Mouse (Mus musculus): Measurements from ENCODE around the gene Lmln. TPM values are rescaled to one million over a fixed set of nuclear protein-coding genes. Genes with fewer than 3 reads are reported as not detected.
A peak's percentile ranks its signal among the peaks of the same experiment; 100 is the strongest.
"Not testable (repeated sequence)": the region's sequence is repeated elsewhere in the genome, so short reads cannot be mapped to it uniquely, and the experiment has no call there.

The Lmln gene
- polyA plus RNA-seq, 1 experiment from 2014 or later = 4.5 TPM

- ATAC-seq = no peak
- WGBS = 95% methylated on average over 2 of the region's 2 CpGs
- no peak overlapping the region for H3K4me2 ChIP-seq (ENCODE audit: low read length)
- H3K27me3 ChIP-seq (replicated peaks; ENCODE audit: control insufficient read depth, insufficient read depth, low read length) = no peaks in the 10 kb centered on the region
- H3K9ac ChIP-seq (replicated peaks; ENCODE audit: low read depth, low read length) = no peak overlapping the region
- no peaks in the 10 kb centered on the region for H3K9me3 ChIP-seq (ENCODE audit: control insufficient read depth, low read length)
- no peak overlapping the region for H3K4me3 ChIP-seq (replicated peaks; ENCODE audit: low read length)
- no peaks in the 10 kb centered on the region for H3K36me3 ChIP-seq (ENCODE audit: control insufficient read depth, insufficient read depth)
- no peak overlapping the region for H3K27ac ChIP-seq (ENCODE audit: low read length)
- peaks cover 2% of the 10 kb centered on the region; the same call in 1 of the 2 replicates for H3K4me1 ChIP-seq (replicated peaks; ENCODE audit: control insufficient read depth, insufficient read depth, low read length)
Observed at GRCm38 (mm10) chr16:33159363-33159762, 97.0 kb downstream of the Lmln start.

- ATAC-seq = no peak
- 72% methylated on average over 13 of the region's 13 CpGs for WGBS
Observed at GRCm38 (mm10) chr16:33163330-33164090, 101.2 kb downstream of the Lmln start.

DNA sequence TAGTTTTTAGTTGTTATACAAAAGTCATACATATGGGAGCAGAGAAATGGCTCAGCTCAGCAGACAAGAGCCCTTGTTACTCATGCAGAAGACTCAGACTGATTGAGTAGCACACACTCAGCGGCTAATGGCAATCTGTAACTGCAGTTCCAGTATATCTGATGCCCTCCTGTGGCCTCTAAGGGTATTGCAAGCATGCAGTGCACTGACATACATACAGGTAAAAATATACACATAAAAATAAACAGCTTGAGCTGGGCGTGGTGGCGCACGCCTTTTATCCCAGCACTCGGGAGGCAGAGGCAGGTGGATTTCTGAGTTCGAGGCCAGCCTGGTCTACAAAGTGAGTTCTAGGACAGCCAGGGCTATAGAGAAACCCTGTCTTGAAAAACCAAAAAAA lies 104.0 kb downstream of the Lmln start:
- not testable (repeated sequence) for H3K9me3 ChIP-seq (ENCODE audit: control insufficient read depth, low read length); H3K27ac ChIP-seq (ENCODE audit: low read length); H3K9ac ChIP-seq (replicated peaks; ENCODE audit: low read depth, low read length); H3K27me3 ChIP-seq (replicated peaks; ENCODE audit: control insufficient read depth, insufficient read depth, low read length); H3K4me3 ChIP-seq (replicated peaks; ENCODE audit: low read length); H3K4me2 ChIP-seq (ENCODE audit: low read length); ATAC-seq; H3K36me3 ChIP-seq (ENCODE audit: control insufficient read depth, insufficient read depth); H3K4me1 ChIP-seq (replicated peaks; ENCODE audit: control insufficient read depth, insufficient read depth, low read length)
- 70% methylated on average over 6 of the region's 6 CpGs for WGBS

More at GRCm38 (mm10) chr16:33163330-33164090, 101.2 kb downstream of the Lmln start:
- Histone ChIP-seq H3K4me2 (ENCODE audit: low read length) (no peak overlapping the region), H3K27me3 (replicated peaks; ENCODE audit: control insufficient read depth, insufficient read depth, low read length) (no peaks in the 10 kb centered on the region), H3K36me3 (ENCODE audit: control insufficient read depth, insufficient read depth) (no peaks in the 10 kb centered on the region), H3K4me1 (replicated peaks; ENCODE audit: control insufficient read depth, insufficient read depth, low read length) (peaks cover under 1% of the 10 kb centered on the region; the same call in 1 of the 2 replicates), H3K9ac (replicated peaks; ENCODE audit: low read depth, low read length) (no peak overlapping the region), H3K4me3 (replicated peaks; ENCODE audit: low read length) (no peak overlapping the region), H3K9me3 (ENCODE audit: control insufficient read depth, low read length) (0 out of 2 replicates have a peak, but pooled peaks cover 2% of the 10 kb centered on the region), H3K27ac (ENCODE audit: low read length) (no peak overlapping the region)

GRCm38 (mm10) chr16:33167537-33167936 lies 105.2 kb downstream of the Lmln start:
- Histone ChIP-seq H3K27me3 (replicated peaks; ENCODE audit: control insufficient read depth, insufficient read depth, low read length) (no peaks in the 10 kb centered on the region), H3K36me3 (ENCODE audit: control insufficient read depth, insufficient read depth) (no peaks in the 10 kb centered on the region), H3K4me1 (replicated peaks; ENCODE audit: control insufficient read depth, insufficient read depth, low read length) (no peaks in the 10 kb centered on the region), H3K27ac (ENCODE audit: low read length) (no peak overlapping the region), H3K9me3 (ENCODE audit: control insufficient read depth, low read length) (0 out of 2 replicates have a peak, but pooled peaks cover 2% of the 10 kb centered on the region), H3K4me3 (replicated peaks; ENCODE audit: low read length) (no peak overlapping the region), H3K9ac (replicated peaks; ENCODE audit: low read depth, low read length) (no peak overlapping the region), H3K4me2 (ENCODE audit: low read length) (no peak overlapping the region)
- WGBS = 44% methylated on average over 5 of the region's 5 CpGs
- ATAC-seq = no peak

GRCm38 (mm10) chr16:33169471-33170034 lies 107.2 kb downstream of the Lmln start:
- no peaks in the 10 kb centered on the region for H3K4me1 ChIP-seq (replicated peaks; ENCODE audit: control insufficient read depth, insufficient read depth, low read length)
- H3K4me2 ChIP-seq (ENCODE audit: low read length) = no peak overlapping the region
- H3K27ac ChIP-seq (ENCODE audit: low read length) = no peak overlapping the region
- no peak overlapping the region for H3K4me3 ChIP-seq (replicated peaks; ENCODE audit: low read length)
- no peaks in the 10 kb centered on the region for H3K36me3 ChIP-seq (ENCODE audit: control insufficient read depth, insufficient read depth)
- H3K9ac ChIP-seq (replicated peaks; ENCODE audit: low read depth, low read length) = no peak overlapping the region
- no peaks in the 10 kb centered on the region for H3K27me3 ChIP-seq (replicated peaks; ENCODE audit: control insufficient read depth, insufficient read depth, low read length)
- no peak for ATAC-seq
- H3K9me3 ChIP-seq (ENCODE audit: control insufficient read depth, low read length) = 0 out of 2 replicates have a peak, but pooled peaks cover 2% of the 10 kb centered on the region
- whole genome bisulfite sequencing = 62% methylated on average over 8 of the region's 8 CpGs

DNA sequence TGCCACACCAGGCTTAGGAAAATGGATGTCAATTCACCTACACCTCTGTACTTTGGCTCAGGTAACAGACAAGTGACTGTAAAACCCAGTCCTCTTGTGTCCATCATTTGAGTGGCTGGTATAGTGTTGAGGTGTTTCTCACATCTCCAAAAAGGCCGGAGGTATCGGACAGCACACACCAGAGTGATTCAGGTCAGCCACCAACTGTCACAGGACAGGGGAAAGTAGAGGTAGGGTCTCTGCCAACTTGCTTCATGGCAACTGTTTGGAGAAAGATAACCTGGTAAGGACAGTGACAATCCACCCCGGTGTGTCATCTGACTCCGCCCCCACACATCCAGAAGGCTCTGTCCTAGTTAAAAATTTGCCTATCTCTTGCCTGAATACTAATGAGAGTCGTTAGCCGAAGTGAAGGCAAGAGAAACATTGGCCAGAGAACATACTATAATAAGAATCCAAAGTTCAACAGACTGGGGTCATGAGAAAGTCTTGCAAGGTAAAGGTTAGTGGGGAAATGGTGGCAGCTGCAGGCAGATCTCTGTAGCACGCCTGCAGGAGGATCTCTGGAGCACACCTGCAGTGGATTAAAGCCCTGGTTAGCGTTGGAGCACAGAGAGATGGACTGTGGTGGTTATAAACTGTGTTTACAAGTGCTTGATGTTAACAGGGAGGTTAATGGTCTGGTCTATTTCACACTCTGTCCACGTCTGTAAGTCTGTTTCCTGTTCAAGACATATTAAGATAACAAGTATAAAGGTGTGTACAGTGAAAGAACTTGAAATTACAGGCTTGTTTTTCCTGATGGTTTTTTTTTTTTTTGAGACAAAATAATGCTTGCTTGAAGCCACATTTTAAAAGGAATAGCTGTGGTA lies 108.6 kb downstream of the Lmln start:
- H3K9ac ChIP-seq (replicated peaks; ENCODE audit: low read depth, low read length) = no peak overlapping the region
- ATAC-seq = no peak
- no peak overlapping the region for H3K4me3 ChIP-seq (replicated peaks; ENCODE audit: low read length)
- H3K9me3 ChIP-seq (ENCODE audit: control insufficient read depth, low read length) = no peaks in the 10 kb centered on the region
- no peaks in the 10 kb centered on the region for H3K36me3 ChIP-seq (ENCODE audit: control insufficient read depth, insufficient read depth)
- H3K27me3 ChIP-seq (replicated peaks; ENCODE audit: control insufficient read depth, insufficient read depth, low read length) = no peaks in the 10 kb centered on the region
- H3K4me2 ChIP-seq (ENCODE audit: low read length) = no peak overlapping the region
- no peak overlapping the region for H3K27ac ChIP-seq (ENCODE audit: low read length)
- WGBS = 73% methylated on average over 9 of the region's 9 CpGs
- no peaks in the 10 kb centered on the region for H3K4me1 ChIP-seq (replicated peaks; ENCODE audit: control insufficient read depth, insufficient read depth, low read length)

- Histone ChIP-seq H3K36me3 (ENCODE audit: control insufficient read depth, insufficient read depth) (no peaks in the 10 kb centered on the region), H3K27ac (ENCODE audit: low read length) (no peak overlapping the region), H3K4me1 (replicated peaks; ENCODE audit: control insufficient read depth, insufficient read depth, low read length) (no peaks in the 10 kb centered on the region), H3K9ac (replicated peaks; ENCODE audit: low read depth, low read length) (no peak overlapping the region), H3K4me3 (replicated peaks; ENCODE audit: low read length) (no peak overlapping the region), H3K9me3 (ENCODE audit: control insufficient read depth, low read length) (no peaks in the 10 kb centered on the region), H3K4me2 (ENCODE audit: low read length) (no peak overlapping the region), H3K27me3 (replicated peaks; ENCODE audit: control insufficient read depth, insufficient read depth, low read length) (no peaks in the 10 kb centered on the region)
- WGBS = 73% methylated on average over 6 of the region's 6 CpGs
- 0 out of 2 replicates have a peak, but pooled peaks have one; percentile 50 for ATAC-seq
Observed at GRCm38 (mm10) chr16:33171800-33172199, 109.5 kb downstream of the Lmln start.

DNA sequence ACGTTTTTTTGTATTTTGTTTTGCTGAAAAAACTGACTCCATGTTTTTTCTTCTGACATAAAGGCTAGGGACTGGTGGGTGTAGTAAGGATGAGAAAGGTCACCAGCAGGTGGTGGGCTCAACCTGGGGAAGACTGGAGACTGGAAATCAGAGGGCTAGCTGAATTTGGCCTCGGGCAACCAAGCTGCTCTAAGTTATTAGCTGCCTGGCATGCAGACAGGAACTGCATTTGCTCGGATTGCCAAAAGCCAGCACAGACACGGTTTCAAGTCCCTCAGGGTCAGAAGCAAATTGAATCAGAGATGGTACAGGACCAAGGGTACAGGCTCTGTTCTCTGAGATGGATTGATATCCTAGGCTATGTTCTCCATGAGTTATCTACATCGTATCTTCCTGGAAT lies 110.8 kb downstream of the Lmln start:
- Histone ChIP-seq H3K27ac (ENCODE audit: low read length) (no peak overlapping the region), H3K27me3 (replicated peaks; ENCODE audit: control insufficient read depth, insufficient read depth, low read length) (no peaks in the 10 kb centered on the region), H3K4me1 (replicated peaks; ENCODE audit: control insufficient read depth, insufficient read depth, low read length) (peaks cover under 1% of the 10 kb centered on the region; the same call in 1 of the 2 replicates), H3K4me3 (replicated peaks; ENCODE audit: low read length) (no peak overlapping the region), H3K36me3 (ENCODE audit: control insufficient read depth, insufficient read depth) (no peaks in the 10 kb centered on the region), H3K9ac (replicated peaks; ENCODE audit: low read depth, low read length) (no peak overlapping the region), H3K4me2 (ENCODE audit: low read length) (no peak overlapping the region), H3K9me3 (ENCODE audit: control insufficient read depth, low read length) (no peaks in the 10 kb centered on the region)
- no peak for ATAC-seq
- 78% methylated on average over 5 of the region's 5 CpGs for WGBS

GRCm38 (mm10) chr16:33174695-33175094 lies 112.4 kb downstream of the Lmln start:
- Histone ChIP-seq H3K9ac (replicated peaks; ENCODE audit: low read depth, low read length) (no peak overlapping the region), H3K4me2 (ENCODE audit: low read length) (no peak overlapping the region), H3K4me3 (replicated peaks; ENCODE audit: low read length) (no peak overlapping the region), H3K36me3 (ENCODE audit: control insufficient read depth, insufficient read depth) (no peaks in the 10 kb centered on the region), H3K4me1 (replicated peaks; ENCODE audit: control insufficient read depth, insufficient read depth, low read length) (peaks cover 5% of the 10 kb centered on the region; the same call in 1 of the 2 replicates), H3K27ac (ENCODE audit: low read length) (no peak overlapping the region), H3K9me3 (ENCODE audit: control insufficient read depth, low read length) (no peaks in the 10 kb centered on the region), H3K27me3 (replicated peaks; ENCODE audit: control insufficient read depth, insufficient read depth, low read length) (no peaks in the 10 kb centered on the region)
- no peak for ATAC-seq

Measured in forebrain, embryonic 16.5 days (tissue).